Mouse (Mus musculus): ENCODE measurements around the gene Mapk9.
A peak's percentile ranks its signal among the peaks of the same experiment; 100 is the strongest.

GRCm38 (mm10) chr11:49818869-49819566, 27.5 kb upstream of the Mapk9 start:
- TF ChIP-seq POLR2A (IDR thresholded peaks at IDR 0.05; ENCODE audit: extremely low read depth, insufficient read depth, low read length), result no peak
- peak; percentile 32 for TF ChIP-seq CTCF (IDR thresholded peaks at IDR 0.05; ENCODE audit: extremely low read depth, insufficient read depth, low read length)

All from cortical plate, adult 2 months (tissue).